Mouse (Mus musculus) B cell, adult 62 days (primary cell): ENCODE results near the gene Vmn1r111. TPM values are rescaled to one million over a fixed set of nuclear protein-coding genes. Genes with fewer than 3 reads are reported as not detected.

Experiments used
- total RNA-seq: library from RNA; stranded (reverse); gene quantifications from 4 replicates; pipeline ENCODE4 v1.2.4, GENCODE M21; 2023

Gene Vmn1r111
- not detected in 4 replicates for total RNA-seq

GRCm38 (mm10) chr7:20703116-20703515 is at the start of gene Vmn1r111:
Vmn1r111 (minus strand) TSS chr7:20703216.

GRCm38 (mm10) chr7:20730524-20730923 is 27.5 kb upstream of the Vmn1r111 start, which contains the start of gene Gm10668:
Gm10668 (minus strand) TSS chr7:20730624.

GRCm38 (mm10) chr7:20668618-20669017 is 34.4 kb downstream of the Vmn1r111 start, which contains the start of gene Vmn1r107:
Vmn1r107 (plus strand) TSS chr7:20668918.

Other genes starting within 250 kb of the Vmn1r111 start
- gene Gm10670, start 228.3 kb downstream of the Vmn1r111 start, total RNA-seq: not detected in 4 replicates
- gene Vmn1r103, start 192.7 kb downstream of the Vmn1r111 start, total RNA-seq: not detected in 4 replicates
- gene Vmn1r104, start 169.4 kb downstream of the Vmn1r111 start, total RNA-seq: not detected in 4 replicates
- gene Gm5726, start 157.5 kb downstream of the Vmn1r111 start, total RNA-seq: not detected in 4 replicates
- gene Gm4141, start 127.0 kb downstream of the Vmn1r111 start, total RNA-seq: not detected in 4 replicates
- not detected in 4 replicates for gene Gm4513, start 104.2 kb downstream of the Vmn1r111 start, total RNA-seq
- not detected in 4 replicates for gene Vmn1r107, start 34.3 kb downstream of the Vmn1r111 start, total RNA-seq
- not detected in 4 replicates for gene Gm10668, start 27.4 kb upstream of the Vmn1r111 start, total RNA-seq
- gene Vmn1r112, start 68.0 kb upstream of the Vmn1r111 start, total RNA-seq: not detected in 4 replicates
- not detected in 4 replicates for gene Vmn1r113, start 84.1 kb upstream of the Vmn1r111 start, total RNA-seq
- not detected in 4 replicates for gene Vmn1r114, start 109.0 kb upstream of the Vmn1r111 start, total RNA-seq
- not detected in 4 replicates for gene Vmn1r115, start 141.8 kb upstream of the Vmn1r111 start, total RNA-seq
- gene Vmn1r116, start 169.0 kb upstream of the Vmn1r111 start, total RNA-seq: not detected in 4 replicates
- gene Vmn1r117, start 180.9 kb upstream of the Vmn1r111 start, total RNA-seq: not detected in 4 replicates
- gene Vmn1r118, start 209.1 kb upstream of the Vmn1r111 start, total RNA-seq: not detected in 4 replicates